Mouse (Mus musculus): ENCODE data around the gene Fuca1.

GRCm38 (mm10) chr4:135911531-135911930 lies 9.0 kb upstream of the Fuca1 start:
- TF ChIP-seq CTCF (IDR thresholded peaks at IDR 0.05; ENCODE audit: insufficient read depth, low read depth, low read length) (no peak), POLR2A (IDR thresholded peaks at IDR 0.05; ENCODE audit: insufficient read depth, low read depth, low read length) (no peak)
